Mouse (Mus musculus): ENCODE data around the gene Peli1.

- no peak for TF ChIP-seq CTCF (IDR thresholded peaks at IDR 0.05; ENCODE audit: insufficient read depth, low read depth, low read length)
- no peak for TF ChIP-seq POLR2A (IDR thresholded peaks at IDR 0.05; ENCODE audit: insufficient read depth, low read depth, low read length)
These were observed 30.6 kb upstream of the Peli1 start for GRCm38 (mm10) chr11:21060386-21061074.

Data from olfactory bulb, adult 2 months (tissue).